Mouse (Mus musculus) liver, embryonic 11.5 days (tissue): ENCODE measurements at regions not wholly inside any gene's neighbourhood (a gene's known extent, or its start where the extent isn't known, plus 50 kb on each side); places are given as distances from the start of the nearest gene placed in this dataset.
"Not testable (repeated sequence)": the region's sequence is repeated elsewhere in the genome, so short reads cannot be mapped to it uniquely, and the experiment has no call there.

Source experiments
- ATAC-seq: fragments of 200-750 bp; cut with Nextera tagmentation; replicated peaks from 2 replicates; pipeline ENCODE4 v1.8.0; 2017; ENCODE audit warnings: moderate number of reproducible peaks, mild to moderate bottlenecking, moderate TSS enrichment, moderate library complexity; ENCODE audit not compliant: low FRiP score
- DNase-seq: peaks from one replicate; pipeline ENCODE4 v3.0.0-alpha.2; 2017; ENCODE audit warnings: low spot score
- H3K27ac ChIP-seq: fragments of 300-500 bp; sonication (generic); 2 replicates; pipeline ENCODE4 v1.5.1; 2014; ENCODE audit warnings: mild to moderate bottlenecking, low read depth, low read length, control low read depth
- H3K27me3 ChIP-seq: fragments of 300-500 bp; sonication (generic); replicated peaks from 2 replicates; pipeline ENCODE4 v1.6.1; 2014; ENCODE audit warnings: low read length, mixed read lengths; ENCODE audit not compliant: control insufficient read depth, insufficient read depth
- H3K36me3 ChIP-seq: fragments of 300-500 bp; sonication (generic); 2 replicates; pipeline ENCODE4 v1.6.1; 2014; ENCODE audit warnings: mild to moderate bottlenecking, low read length, moderate library complexity, mixed read lengths; ENCODE audit not compliant: control insufficient read depth, insufficient read depth
- H3K4me1 ChIP-seq: fragments of 300-500 bp; sonication (generic); replicated peaks from 2 replicates; pipeline ENCODE4 v1.6.1; 2014; ENCODE audit warnings: low read length, mixed read lengths; ENCODE audit not compliant: control insufficient read depth, insufficient read depth
- H3K4me2 ChIP-seq: fragments of 300-500 bp; sonication (generic); 2 replicates; pipeline ENCODE4 v1.6.1; 2014; ENCODE audit warnings: mild to moderate bottlenecking, control low read depth, moderate library complexity
- H3K4me3 ChIP-seq: fragments of 300-500 bp; sonication (generic); 2 replicates; pipeline ENCODE4 v1.5.1; 2014; ENCODE audit warnings: low read depth, low read length, control low read depth
- H3K9ac ChIP-seq: fragments of 300-500 bp; sonication (generic); 2 replicates; pipeline ENCODE4 v1.6.1; 2014; ENCODE audit warnings: low read depth, low read length, control low read depth
- H3K9me3 ChIP-seq: fragments of 300-500 bp; sonication (generic); 2 replicates; pipeline ENCODE4 v1.6.1; 2016; ENCODE audit warnings: low read length, inconsistent platforms, mixed read lengths; ENCODE audit not compliant: control insufficient read depth
- WGBS: fragments of 180-500 bp; shearing (Covaris S2); extraction: QIAGEN DNeasy Blood & Tissue Kit; methylation state at CpG from one replicate; pipeline ENCODE4 v1.1.7; 2014; 5-methylcytosine and 5-hydroxymethylcytosine counted together

DNA sequence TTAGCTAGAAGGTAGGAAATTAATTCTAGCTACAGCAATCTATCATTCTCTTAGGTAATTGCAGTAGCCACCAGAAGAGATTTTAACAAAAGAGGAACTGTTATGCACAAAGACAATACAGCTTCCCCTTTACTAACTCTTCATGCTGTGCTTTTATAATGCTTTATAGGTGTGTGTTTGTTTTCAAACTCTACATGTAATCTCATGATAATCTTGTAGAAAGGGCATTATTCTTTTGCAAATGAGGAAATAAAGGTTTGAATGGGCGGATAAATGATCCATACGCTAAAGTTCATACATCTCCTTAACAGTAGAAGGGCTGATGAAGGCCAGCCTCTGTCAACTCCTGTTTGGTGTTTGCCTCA is 273.8 kb upstream of the Pfkp start:
- WGBS, result 67% methylated on average over 2 of the region's 2 CpGs
- H3K9ac ChIP-seq, result no peak overlapping the region
- ATAC-seq (no peak), DNase-seq (no peak)
- H3K4me2 ChIP-seq, result no peak overlapping the region
- H3K4me1 ChIP-seq, result no peaks in the 10 kb centered on the region
- no peak overlapping the region for H3K27ac ChIP-seq
- H3K27me3 ChIP-seq, result no peaks in the 10 kb centered on the region
- no peak overlapping the region for H3K4me3 ChIP-seq
- no peaks in the 10 kb centered on the region for H3K36me3 ChIP-seq
- no peaks in the 10 kb centered on the region for H3K9me3 ChIP-seq

- no peak overlapping the region for H3K4me2 ChIP-seq
- no peak for DNase-seq
- no peaks in the 10 kb centered on the region for H3K36me3 ChIP-seq
- no peak for ATAC-seq
- H3K4me3 ChIP-seq, result no peak overlapping the region
- no peak overlapping the region for H3K27ac ChIP-seq
- H3K4me1 ChIP-seq, result no peaks in the 10 kb centered on the region
- H3K27me3 ChIP-seq, result no peaks in the 10 kb centered on the region
- WGBS, result 51% methylated on average over 6 of the region's 6 CpGs
- H3K9me3 ChIP-seq, result no peaks in the 10 kb centered on the region
- no peak overlapping the region for H3K9ac ChIP-seq
Observed at GRCm38 (mm10) chr13:6921691-6922356, 273.2 kb upstream of the Pfkp start.

GRCm38 (mm10) chr13:6906000-6906399 is 257.4 kb upstream of the Pfkp start:
- no peak overlapping the region for H3K4me2 ChIP-seq
- H3K4me1 ChIP-seq, result no peaks in the 10 kb centered on the region
- no peak for ATAC-seq
- no peak overlapping the region for H3K4me3 ChIP-seq
- no peak for DNase-seq
- no peak overlapping the region for H3K9ac ChIP-seq
- H3K36me3 ChIP-seq, result no peaks in the 10 kb centered on the region
- H3K9me3 ChIP-seq, result no peaks in the 10 kb centered on the region
- H3K27me3 ChIP-seq, result no peaks in the 10 kb centered on the region
- no peak overlapping the region for H3K27ac ChIP-seq

DNA sequence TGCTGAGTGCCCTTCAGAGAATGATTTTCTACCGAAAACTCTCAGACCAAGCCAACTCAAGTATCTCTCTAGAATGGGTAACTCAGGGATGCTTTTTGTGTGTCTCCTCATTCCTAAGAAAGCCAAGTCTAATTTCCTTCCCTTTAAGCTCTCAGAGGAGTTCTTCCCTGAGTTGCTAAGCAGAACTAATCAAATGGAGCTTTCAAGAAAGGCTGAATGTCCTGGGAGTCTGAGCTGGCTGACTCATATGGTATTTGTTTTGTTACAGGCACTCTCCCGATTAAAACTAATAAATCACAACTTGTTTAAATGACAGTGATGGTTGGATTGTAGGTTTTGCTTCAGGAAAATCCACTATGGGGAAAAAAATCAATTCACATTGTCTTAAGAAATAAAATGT is 253.1 kb upstream of the Pfkp start:
- no peak for ATAC-seq
- WGBS, result 76% methylated on average over 2 of the region's 2 CpGs

GRCm38 (mm10) chr13:6897666-6898065 is 249.1 kb upstream of the Pfkp start:
- Histone ChIP-seq H3K4me2 (no peak overlapping the region), H3K27ac (no peak overlapping the region), H3K9me3 (no peaks in the 10 kb centered on the region), H3K36me3 (no peaks in the 10 kb centered on the region), H3K27me3 (no peaks in the 10 kb centered on the region), H3K4me1 (no peaks in the 10 kb centered on the region), H3K9ac (no peak overlapping the region), H3K4me3 (no peak overlapping the region)
- DNase-seq (no peak), ATAC-seq (no peak)
- 65% methylated on average over 1 of the region's 1 CpGs for WGBS

More for the DNA sequence above, 253.1 kb upstream of the Pfkp start:
- no peak for DNase-seq
- Histone ChIP-seq H3K9ac (no peak overlapping the region), H3K4me1 (no peaks in the 10 kb centered on the region), H3K4me2 (no peak overlapping the region), H3K9me3 (no peaks in the 10 kb centered on the region), H3K36me3 (no peaks in the 10 kb centered on the region), H3K4me3 (no peak overlapping the region), H3K27me3 (no peaks in the 10 kb centered on the region), H3K27ac (no peak overlapping the region)

GRCm38 (mm10) chr13:6891458-6892076 is 243.0 kb upstream of the Pfkp start:
- 64% methylated on average over 5 of the region's 5 CpGs for WGBS
- H3K9ac ChIP-seq, result no peak overlapping the region
- H3K27ac ChIP-seq, result no peak overlapping the region
- H3K4me1 ChIP-seq, result no peaks in the 10 kb centered on the region
- no peak overlapping the region for H3K4me2 ChIP-seq
- no peaks in the 10 kb centered on the region for H3K27me3 ChIP-seq
- no peak for DNase-seq
- no peaks in the 10 kb centered on the region for H3K9me3 ChIP-seq
- no peak overlapping the region for H3K4me3 ChIP-seq
- no peaks in the 10 kb centered on the region for H3K36me3 ChIP-seq
- ATAC-seq, result no peak

- WGBS, result 60% methylated on average over 9 of the region's 9 CpGs
- H3K27ac ChIP-seq, H3K4me1 ChIP-seq, H3K9ac ChIP-seq, H3K9me3 ChIP-seq, H3K4me3 ChIP-seq, H3K36me3 ChIP-seq, H3K27me3 ChIP-seq, DNase-seq, H3K4me2 ChIP-seq, ATAC-seq: not testable (repeated sequence)
Observed at GRCm38 (mm10) chr13:6889446-6889845, 240.9 kb upstream of the Pfkp start.

DNA sequence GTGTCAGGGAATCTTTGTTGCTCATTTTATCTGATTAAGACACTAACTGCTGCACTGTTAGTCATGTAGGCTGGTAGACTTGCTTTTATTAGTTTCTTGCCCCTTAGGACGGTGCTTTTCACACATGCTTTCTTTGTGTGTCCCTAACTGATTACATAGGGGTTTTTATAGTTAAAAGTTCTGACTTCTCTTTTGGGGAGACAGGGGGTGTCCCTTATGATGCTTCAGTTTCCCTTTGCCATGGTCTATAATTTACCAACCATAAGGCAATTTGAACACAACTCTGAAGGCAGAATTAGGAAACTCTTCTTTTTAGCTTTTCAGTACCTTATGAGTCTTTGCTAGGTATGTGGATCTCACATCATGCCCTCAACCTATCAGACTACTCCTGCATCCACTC is 239.8 kb upstream of the Pfkp start:
- Histone ChIP-seq H3K4me1 (no peaks in the 10 kb centered on the region), H3K9me3 (no peaks in the 10 kb centered on the region), H3K27ac (no peak overlapping the region), H3K27me3 (no peaks in the 10 kb centered on the region), H3K9ac (no peak overlapping the region), H3K4me2 (no peak overlapping the region), H3K4me3 (no peak overlapping the region), H3K36me3 (no peaks in the 10 kb centered on the region)
- WGBS, result 97% methylated on average over 1 of the region's 1 CpGs
- no peak for ATAC-seq
- DNase-seq, result no peak
